In genomic region chr2:59424729-59425128, GRCm38 (mm10) we compare ENCODE assay signal across 9 mouse cellular contexts. TPM values are rescaled to one million over a fixed set of nuclear protein-coding genes. Genes with fewer than 3 reads are reported as not detected.
DNase-seq lines count a peak whose midpoint lies in the region; ATAC-seq lines count a peak whose summit lies in the region.
"Had no signal": no experiment of that assay in that cellular context is flagged by ENCODE, and none has a peak within 500 bp of the region (broad histone marks: within the 10 kb centered on the region; RNA-seq: fewer than 3 reads in every experiment).

No protein-coding gene starts in this region.

- H3K36me3 ChIP-seq in kidney, embryonic 15.5 days = no peaks in the 10 kb centered on the region
- no peaks in the 10 kb centered on the region for H3K36me3 ChIP-seq in heart, embryonic 16.5 days (ENCODE audit: control insufficient read depth, insufficient read depth)
- no peaks in the 10 kb centered on the region for H3K36me3 ChIP-seq in neural tube, embryonic 12.5 days
- H3K36me3 ChIP-seq: liver, embryonic 15.5 days had no signal

- H3K4me3 ChIP-seq in kidney, embryonic 15.5 days (replicated peaks) = no peak overlapping the region
- H3K4me3 ChIP-seq in heart, embryonic 16.5 days (ENCODE audit: low read length) = no peak overlapping the region
- H3K4me3 ChIP-seq in neural tube, embryonic 12.5 days = no peak overlapping the region
- H3K4me3 ChIP-seq: liver, embryonic 15.5 days had no signal

- H3K27me3 ChIP-seq in kidney, embryonic 15.5 days = no peaks in the 10 kb centered on the region
- no peaks in the 10 kb centered on the region for H3K27me3 ChIP-seq in heart, embryonic 16.5 days (ENCODE audit: control insufficient read depth, insufficient read depth, low read length)
- no peaks in the 10 kb centered on the region for H3K27me3 ChIP-seq in neural tube, embryonic 12.5 days (replicated peaks)
- H3K27me3 ChIP-seq: liver, embryonic 15.5 days had no signal

- no peak for DNase-seq in kidney, adult 9 months
- peak; percentile 68 for DNase-seq in embryo, embryonic 10 days (ENCODE audit: low spot score)
- DNase-seq in left cerebral cortex, adult 18-20 months (ENCODE audit: low spot score in 2 of 2) = peak; percentile 30 to 38
- no peak for DNase-seq in spleen, postnatal 4 days (ENCODE audit: low spot score in 2 of 2)
- no peak for DNase-seq in ovary, postnatal 14 days (ENCODE audit: low spot score)

- 26% methylated on average over 5 of the region's 5 CpGs for WGBS in kidney, embryonic 15.5 days
- 32% methylated on average over 5 of the region's 5 CpGs for WGBS in heart, embryonic 16.5 days
- 45% methylated on average over 5 of the region's 5 CpGs for WGBS in neural tube, embryonic 12.5 days

- peaks cover 10% of the 10 kb centered on the region for H3K4me1 ChIP-seq in kidney, embryonic 15.5 days
- no peaks in the 10 kb centered on the region for H3K4me1 ChIP-seq in heart, embryonic 16.5 days (ENCODE audit: control insufficient read depth, insufficient read depth, low read length)
- H3K4me1 ChIP-seq in neural tube, embryonic 12.5 days = no peaks in the 10 kb centered on the region
- H3K4me1 ChIP-seq: liver, embryonic 15.5 days had no signal

- no peak overlapping the region for H3K27ac ChIP-seq in kidney, embryonic 15.5 days
- H3K27ac ChIP-seq in heart, embryonic 16.5 days (ENCODE audit: low read length) = no peak overlapping the region
- H3K27ac ChIP-seq in neural tube, embryonic 12.5 days = no peak overlapping the region
- H3K27ac ChIP-seq: liver, embryonic 15.5 days had no signal

- no peak overlapping the region for H3K9ac ChIP-seq in kidney, embryonic 15.5 days
- H3K9ac ChIP-seq in heart, embryonic 16.5 days (ENCODE audit: low read length) = no peak overlapping the region
- no peak overlapping the region for H3K9ac ChIP-seq in neural tube, embryonic 12.5 days
- H3K9ac ChIP-seq: liver, embryonic 15.5 days had no signal

- no peaks in the 10 kb centered on the region for H3K9me3 ChIP-seq in kidney, embryonic 15.5 days (replicated peaks)
- no peaks in the 10 kb centered on the region for H3K9me3 ChIP-seq in heart, embryonic 16.5 days (replicated peaks; ENCODE audit: control insufficient read depth, low read length)
- no peaks in the 10 kb centered on the region for H3K9me3 ChIP-seq in neural tube, embryonic 12.5 days
- H3K9me3 ChIP-seq: liver, embryonic 15.5 days had no signal

- no peak overlapping the region for H3K4me2 ChIP-seq in kidney, embryonic 15.5 days
- H3K4me2 ChIP-seq in heart, embryonic 16.5 days (ENCODE audit: low read depth, low read length) = no peak overlapping the region
- H3K4me2 ChIP-seq in neural tube, embryonic 12.5 days (replicated peaks) = no peak overlapping the region
- H3K4me2 ChIP-seq: liver, embryonic 15.5 days had no signal

- ATAC-seq in kidney, embryonic 15.5 days (replicated peaks; ENCODE audit: low FRiP score) = peak; percentile 90
- peak; percentile 84 for ATAC-seq in heart, embryonic 16.5 days (replicated peaks; ENCODE audit: extremely low read depth, insufficient read depth, low FRiP score)
- peak; percentile 37; the same call in 1 of the 2 replicates for ATAC-seq in neural tube, embryonic 12.5 days (ENCODE audit: low FRiP score, low read depth)

RNA-seq across cellular contexts. Expression of gene Dapl1, which starts 59.7 kb away (rescaled TPM):
- 6.4 and 6.9 TPM in 2 replicates for polyA plus RNA-seq in kidney, embryonic 15.5 days (2015; fragmentation: Nextera tagmentation; extraction: Ambion mirVana)
- 1.6 and 2.2 TPM in 2 replicates for polyA plus RNA-seq in heart, embryonic 16.5 days (2015; fragmentation: Nextera tagmentation; extraction: Ambion mirVana)
- total RNA-seq in left cerebral cortex, adult 18-20 months (2021) = 1 to 10 TPM; 1.7 to 2.6 TPM
- 0.38 TPM in 1 of 2 replicates, not detected in the other for polyA plus RNA-seq in neural tube, embryonic 12.5 days (2016; fragmentation: Nextera tagmentation; extraction: Ambion mirVana)
- polyA plus RNA-seq: liver, embryonic 15.5 days had no signal

Comparison
In these comparisons a context has a peak if more than half of its experiments do, and no peak if none do; other contexts are left out.
1. ATAC-seq: peak in every context shown above with its lines; median percentile 90 in kidney, embryonic 15.5 days; 84 in heart, embryonic 16.5 days; 37 in neural tube, embryonic 12.5 days.
2. DNase-seq: peak in embryo, embryonic 10 days (single experiment) and left cerebral cortex, adult 18-20 months (2 of 2); none in kidney, adult 9 months (single experiment), spleen, postnatal 4 days (0 of 2) and ovary, postnatal 14 days (single experiment).